Mouse (Mus musculus): ENCODE measurements around the gene Zfp36l2.

GRCm38 (mm10) chr17:84151306-84151705, 36.4 kb downstream of the Zfp36l2 start:
- no peak for TF ChIP-seq CTCF (IDR thresholded peaks at IDR 0.05; ENCODE audit: low read depth, low read length)
- no peak for TF ChIP-seq POLR2A (IDR thresholded peaks at IDR 0.05; ENCODE audit: borderline replicate concordance, low read depth, low read length)
